Mouse (Mus musculus) liver, embryonic 14.5 days (tissue): ENCODE measurements at regions not wholly inside any gene's neighbourhood (a gene's known extent, or its start where the extent isn't known, plus 50 kb on each side); places are given as distances from the start of the nearest gene placed in this dataset.

Experiments
- CTCF ChIP-seq: IDR thresholded peaks from 2 replicates; pipeline ENCODE4 v1.5.1; 2016; ENCODE audit warnings: antibody characterized with exemption, low read depth, control low read depth
- EP300 ChIP-seq: IDR thresholded peaks from 2 replicates; pipeline ENCODE4 v1.6.1; 2016; ENCODE audit warnings: antibody characterized with exemption, low read depth

DNA sequence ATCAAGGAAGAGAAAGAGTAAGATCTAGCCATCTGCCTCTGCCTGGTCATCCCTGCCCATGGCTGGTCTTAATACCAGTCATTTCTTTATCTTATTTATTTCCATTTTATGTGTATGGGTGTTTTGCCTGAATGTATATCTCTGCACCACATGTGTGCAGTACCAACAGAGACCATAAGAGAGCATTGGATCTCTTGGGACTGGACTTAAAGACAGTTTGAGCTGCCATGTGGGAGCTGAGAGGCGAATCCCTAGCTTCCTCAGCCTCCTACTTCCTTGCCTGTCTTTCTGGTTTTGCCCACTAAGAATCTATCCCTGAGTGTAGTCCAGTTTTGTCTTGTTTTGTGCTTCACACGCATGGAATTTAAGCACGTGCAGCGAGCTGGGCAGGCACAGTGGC, 169.5 kb downstream of the Rab11fip4 start:
- TF ChIP-seq EP300 (no peak), CTCF (no peak)
